Mouse (Mus musculus) olfactory bulb, adult 2 months (tissue): Measurements from ENCODE around the gene Nkap.

Experiments
- CTCF ChIP-seq: fragments of 200-500 bp; IDR thresholded peaks from 2 replicates; pipeline ENCODE4 v1.5.1; 2012; ENCODE audit warnings: low read depth, mild to moderate bottlenecking, low read length, moderate library complexity; ENCODE audit not compliant: insufficient read depth
- POLR2A ChIP-seq: fragments of 200-500 bp; IDR thresholded peaks from 2 replicates; pipeline ENCODE4 v1.6.1; 2012; ENCODE audit warnings: mild to moderate bottlenecking, low read depth, low read length, moderate library complexity; ENCODE audit not compliant: insufficient read depth

DNA sequence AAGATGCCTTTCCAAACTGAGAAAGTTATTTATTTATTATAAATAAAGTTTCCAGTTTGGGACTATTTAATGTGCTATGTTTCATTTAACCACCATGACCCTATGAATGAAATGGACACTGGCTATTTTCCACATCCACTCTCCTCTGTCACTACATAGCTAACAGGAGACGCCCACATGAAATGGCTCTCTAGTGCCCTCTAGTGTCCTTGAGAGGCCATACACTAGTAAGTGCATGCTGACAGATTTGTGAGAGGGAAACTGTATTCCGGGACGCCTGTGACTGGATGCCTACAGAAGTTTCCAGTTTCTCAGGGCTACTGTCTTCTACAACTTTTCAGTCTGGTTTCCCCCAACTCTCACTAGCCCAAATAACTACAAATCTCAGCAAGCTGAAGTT, 40.5 kb downstream of the Nkap start:
- TF ChIP-seq CTCF: no peak
- TF ChIP-seq POLR2A: no peak
